Mouse (Mus musculus) lung, postnatal 36 days (tissue): ENCODE measurements around the gene Tpcn2.

Experiments used
- DNase-seq: peaks from one replicate; pipeline ENCODE4 v3.0.0; 2022; ENCODE audit warnings: mixed read lengths

Tpcn2 gene

DNA sequence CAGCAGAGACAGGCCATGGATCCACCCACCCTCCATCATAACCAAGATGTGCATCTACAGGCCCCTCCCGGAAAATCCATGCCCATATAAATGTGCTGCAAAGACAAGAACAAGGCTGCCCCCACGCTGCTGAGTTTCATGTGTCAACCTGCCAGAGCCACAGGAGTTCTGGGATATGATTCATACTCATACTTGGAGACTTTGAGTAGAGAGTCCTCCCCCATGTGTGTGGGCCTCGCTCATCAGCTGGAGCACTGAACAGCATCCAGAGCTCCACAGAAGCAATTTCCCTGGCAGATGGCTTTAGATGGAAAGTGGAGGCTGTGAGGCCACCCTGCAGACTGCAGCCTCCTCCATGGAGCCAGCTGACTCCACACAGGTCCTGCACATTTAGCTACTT, 86.8 kb downstream of the Tpcn2 start:
- DNase-seq = no peak

DNA sequence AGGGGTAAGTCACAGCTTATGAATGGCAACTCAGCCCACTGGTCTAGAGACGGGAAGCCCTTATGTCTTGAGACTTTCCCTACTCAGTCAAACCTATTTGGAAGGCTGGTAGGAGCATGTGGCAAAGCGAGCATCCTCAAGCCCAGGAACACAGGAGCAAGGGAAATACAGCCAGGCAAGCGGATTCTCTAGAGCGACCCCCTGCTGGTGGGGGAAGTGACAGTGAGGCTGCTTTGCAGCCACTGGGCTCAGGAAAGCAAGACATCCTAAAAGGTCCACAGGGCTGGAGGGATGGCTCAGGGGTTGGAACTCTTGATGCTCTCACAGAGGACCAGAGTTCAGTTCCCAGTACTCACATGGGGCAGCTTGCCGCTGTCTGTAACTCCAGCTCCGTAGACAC, 87.5 kb downstream of the Tpcn2 start:
- no peak for DNase-seq

DNA sequence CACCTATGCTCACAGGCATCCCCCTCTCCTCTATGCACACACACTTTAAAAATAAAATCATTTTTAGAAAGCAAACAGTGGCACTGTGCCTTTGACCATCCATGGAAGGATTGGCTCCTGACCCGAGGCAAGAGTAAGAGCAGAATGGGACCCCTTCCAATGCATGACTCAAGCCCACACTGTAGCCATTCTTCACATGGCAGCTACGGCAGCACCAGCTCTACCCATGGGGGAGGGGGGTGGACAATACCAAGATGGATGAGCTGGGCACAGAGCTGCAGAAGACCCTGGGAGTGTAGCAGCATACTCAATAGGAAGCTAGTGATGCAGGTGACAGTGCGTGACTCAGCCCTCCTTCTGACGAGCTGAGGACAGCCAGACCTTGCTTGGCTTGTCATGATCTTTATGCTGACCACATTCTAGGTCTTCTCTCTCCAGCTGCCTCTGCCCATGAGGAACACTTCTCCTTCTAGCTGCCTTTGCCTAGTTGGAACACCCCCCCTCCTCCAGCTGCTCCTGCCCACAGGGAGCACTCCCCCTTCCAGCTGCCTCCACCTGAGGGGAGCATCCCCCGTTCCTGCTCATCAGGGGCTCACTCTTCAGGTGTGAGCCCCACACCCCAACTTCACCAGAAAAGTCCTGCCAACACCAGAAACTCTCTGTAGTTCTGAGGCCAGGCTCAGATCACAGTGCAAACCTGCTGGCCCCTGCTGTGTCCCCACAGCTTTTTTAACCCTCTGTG, 88.5 kb downstream of the Tpcn2 start:
- peak; percentile 42 for DNase-seq

DNA sequence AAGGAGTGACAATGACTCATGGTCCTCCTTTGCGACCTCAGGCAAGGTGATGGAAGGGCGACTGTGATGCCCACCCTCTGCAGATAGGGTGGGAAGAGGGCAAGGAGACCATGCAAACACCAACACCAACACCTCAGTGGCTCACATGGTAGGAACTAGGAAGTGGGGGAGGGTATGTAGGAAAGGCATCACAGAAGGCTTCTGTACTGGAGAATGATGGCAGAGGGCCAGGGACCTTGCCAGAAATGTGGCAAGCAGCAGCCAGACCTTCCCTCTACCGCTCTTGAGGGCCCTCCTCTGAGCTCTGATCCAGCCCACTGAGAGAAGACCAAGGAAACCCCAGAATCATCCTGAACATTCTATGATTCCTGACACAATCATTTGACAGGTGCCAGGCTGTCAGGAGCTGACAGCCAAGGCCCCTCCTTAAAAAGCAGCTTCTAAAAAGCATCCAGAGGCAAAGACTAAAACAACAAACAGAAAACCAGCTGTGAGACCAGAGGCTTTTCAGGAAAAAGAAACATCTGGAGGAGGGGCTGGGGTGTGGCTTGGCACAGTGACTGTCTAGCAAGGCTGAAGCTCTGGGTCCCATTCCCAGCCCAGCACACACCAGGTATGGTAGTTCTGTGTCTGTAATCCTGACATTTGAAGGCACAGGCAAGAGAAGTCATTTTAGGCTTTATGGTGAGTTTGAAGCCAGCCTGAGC, 89.2 kb downstream of the Tpcn2 start:
- peak; percentile 73 for DNase-seq

DNA sequence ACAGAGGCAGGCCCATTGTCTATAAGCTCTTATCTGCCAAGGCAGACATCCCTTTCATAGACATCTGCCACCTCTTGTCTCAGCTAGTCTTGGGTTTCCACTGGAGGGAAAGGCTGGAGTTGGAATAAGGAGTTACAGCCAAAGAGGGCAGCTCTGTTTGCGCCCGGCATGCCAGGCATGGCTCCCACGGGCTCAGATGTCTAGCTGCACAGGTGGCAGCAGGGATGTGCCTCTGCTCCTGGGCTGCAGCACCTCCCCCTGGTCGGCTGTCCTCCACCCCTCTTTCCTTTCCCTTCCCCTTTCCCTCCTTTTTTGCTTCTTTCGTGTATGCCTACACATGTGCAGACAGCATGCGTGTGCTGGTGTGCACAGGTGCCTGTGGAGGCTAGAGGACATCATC, 91.0 kb downstream of the Tpcn2 start:
- DNase-seq = no peak

DNA sequence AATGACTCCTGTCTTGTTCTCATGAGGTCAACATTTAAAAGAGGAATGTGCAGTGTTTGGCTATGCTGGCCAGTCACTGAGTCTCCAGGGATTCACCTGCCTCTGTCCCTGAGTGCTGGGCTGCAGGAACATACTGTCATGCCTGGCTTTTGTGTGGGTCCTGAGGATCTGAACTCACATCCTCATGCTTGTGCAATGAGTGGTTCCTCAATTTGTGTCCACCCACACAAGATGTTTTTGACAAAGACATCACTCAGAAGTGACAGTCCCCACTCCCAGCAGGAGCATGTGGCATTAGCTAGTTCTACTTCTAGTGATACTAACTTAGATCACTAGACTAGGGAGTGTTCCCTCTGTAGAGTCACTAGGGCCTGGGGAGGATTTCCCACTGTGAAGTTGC, 93.3 kb downstream of the Tpcn2 start:
- DNase-seq = no peak

DNA sequence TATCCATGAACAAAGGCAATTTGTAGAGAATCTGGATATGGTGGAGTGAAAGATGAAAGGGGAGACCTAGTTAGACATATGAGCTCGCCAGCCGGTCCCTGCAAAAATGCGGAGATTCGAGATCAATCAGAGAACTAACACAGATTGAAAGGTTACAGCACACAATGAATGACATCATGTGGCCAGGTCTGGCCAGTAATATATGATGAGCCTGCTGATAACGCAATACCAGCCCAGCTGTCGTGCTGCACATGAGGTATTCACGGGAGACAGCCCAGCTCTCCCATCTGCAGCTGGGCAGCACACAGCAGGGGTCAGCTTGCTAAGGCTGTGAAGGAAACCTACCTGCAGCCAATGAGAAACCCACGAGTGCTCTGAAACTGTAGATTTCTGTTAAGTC, 94.5 kb downstream of the Tpcn2 start:
- no peak for DNase-seq

DNA sequence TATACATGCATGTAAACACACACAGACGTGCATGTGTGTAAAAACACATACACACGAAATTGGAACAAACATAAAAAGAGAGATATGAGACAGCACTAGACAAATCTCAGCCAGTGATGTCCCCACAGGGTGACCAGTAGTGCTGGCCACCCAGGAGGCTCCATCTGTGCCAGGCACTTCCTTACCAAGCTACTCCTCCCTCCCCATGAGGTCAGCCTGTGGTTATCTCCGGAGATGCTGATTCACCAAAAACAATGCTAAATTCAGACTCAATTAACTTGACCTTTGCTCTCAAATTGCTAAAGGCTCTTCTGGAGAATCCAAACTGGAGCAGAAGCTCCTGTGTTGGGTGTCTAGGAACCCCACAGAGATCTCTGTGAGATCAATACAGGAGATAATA, 96.0 kb downstream of the Tpcn2 start:
- DNase-seq = no peak

DNA sequence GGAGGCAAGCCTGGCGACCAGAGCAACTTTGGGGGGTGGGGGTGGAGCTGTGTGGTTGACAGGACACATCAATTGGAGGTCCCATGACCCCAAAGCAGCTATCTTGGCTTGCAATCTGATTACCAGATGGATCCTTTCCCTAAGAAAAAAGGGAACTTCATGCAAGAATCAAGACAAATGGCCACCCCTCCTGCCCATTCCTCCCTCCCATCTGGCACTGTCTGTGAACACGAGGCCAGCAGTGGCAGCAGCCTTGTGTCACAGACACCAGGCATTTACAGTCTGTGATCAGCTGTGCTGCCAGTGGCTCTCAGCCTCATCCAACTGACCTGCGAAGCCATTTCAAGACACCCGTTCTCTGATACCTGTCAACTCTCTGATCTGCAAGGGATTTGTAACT, 101.4 kb downstream of the Tpcn2 start:
- peak; percentile 80 for DNase-seq

DNA sequence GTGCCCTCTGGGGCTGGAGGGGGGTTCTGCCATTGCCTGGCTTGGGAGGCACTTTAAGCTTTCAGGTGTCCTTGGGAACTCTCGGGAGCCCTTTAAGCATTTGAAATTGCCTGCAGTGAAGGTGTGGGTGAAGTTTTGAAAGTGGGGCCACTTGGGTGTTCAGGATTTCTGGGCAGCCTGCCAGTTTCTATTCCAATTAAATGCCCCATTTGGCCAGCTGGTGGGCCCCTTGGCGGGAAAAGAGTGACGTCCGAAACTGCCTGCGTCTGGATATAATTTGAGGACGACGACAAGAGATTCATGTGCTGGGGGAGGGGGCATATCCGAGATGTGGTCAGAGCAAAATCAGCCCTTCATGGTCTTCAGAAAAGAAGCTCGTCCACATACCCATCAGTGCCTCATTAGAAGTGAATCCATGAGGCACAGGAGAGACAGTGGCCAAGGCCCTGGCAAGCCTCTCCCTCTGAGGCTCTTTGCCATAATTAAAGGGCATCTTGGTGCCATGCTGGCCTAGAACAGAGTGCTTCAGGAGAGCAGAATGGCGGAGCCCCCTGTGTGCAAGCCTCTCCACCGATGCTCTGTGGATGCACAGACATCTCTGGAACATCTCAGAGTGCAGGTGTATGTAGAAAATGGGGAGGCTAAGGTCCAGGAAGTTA, 102.3 kb downstream of the Tpcn2 start:
- DNase-seq = no peak

DNA sequence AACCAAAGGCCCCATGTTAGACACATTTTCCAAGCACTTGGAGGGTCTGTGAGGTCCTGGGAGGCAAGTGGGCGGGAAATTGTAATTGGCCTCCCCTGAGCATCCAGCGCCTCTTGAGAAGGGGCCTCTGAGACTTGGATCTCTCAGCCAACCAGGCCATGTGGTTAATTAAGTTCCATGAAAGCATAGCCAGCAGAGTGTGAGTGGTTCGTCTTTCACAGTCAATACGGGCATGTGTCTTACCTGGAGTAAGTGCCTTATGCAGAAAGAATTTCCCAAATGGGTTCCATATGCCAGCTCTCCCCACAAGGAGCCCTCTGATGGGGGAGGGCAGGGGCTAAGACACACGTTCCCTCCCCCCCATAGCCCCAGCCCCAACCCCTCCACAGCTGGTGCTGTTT, 104.1 kb downstream of the Tpcn2 start:
- DNase-seq = no peak

DNA sequence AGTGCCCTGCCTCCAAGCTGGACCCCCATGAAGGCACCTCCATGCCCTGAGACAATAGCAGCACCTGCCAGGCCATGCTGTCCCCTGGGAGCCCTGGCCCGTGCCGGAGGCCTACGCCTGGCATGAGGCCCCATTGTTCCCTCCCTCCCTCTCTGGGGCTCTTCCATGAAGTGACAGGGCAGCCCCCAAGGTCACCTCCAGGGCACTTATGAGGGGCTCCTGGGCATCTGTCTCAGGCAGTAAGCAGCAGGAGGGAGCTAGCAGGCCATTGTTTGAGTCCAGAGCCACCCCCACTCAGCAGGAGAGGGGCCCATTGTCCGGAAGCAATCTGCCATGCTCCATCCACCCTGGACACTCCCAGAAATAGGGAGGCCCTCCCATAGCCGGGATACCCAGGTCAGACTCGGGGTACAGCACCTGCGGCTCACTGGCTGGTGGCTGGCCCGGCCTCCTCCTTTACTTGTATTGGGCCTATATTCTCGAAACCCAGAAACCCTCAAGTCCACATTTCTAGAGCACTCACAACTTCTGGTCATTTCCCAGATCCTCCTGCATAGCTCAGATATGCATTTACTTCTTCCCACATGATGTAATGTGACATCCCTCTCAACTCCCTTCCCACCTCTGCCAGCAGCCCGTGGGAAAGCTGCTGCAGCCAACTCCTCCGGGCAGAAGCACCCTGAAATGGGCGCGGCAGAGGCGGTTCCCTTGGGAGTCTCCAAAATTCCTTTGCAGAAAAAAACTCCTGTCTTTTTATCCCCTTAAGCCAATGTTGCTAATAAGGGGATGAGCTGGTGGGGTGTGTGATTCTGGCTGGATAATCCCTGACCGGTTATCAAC, 106.8 kb downstream of the Tpcn2 start:
- no peak for DNase-seq

DNA sequence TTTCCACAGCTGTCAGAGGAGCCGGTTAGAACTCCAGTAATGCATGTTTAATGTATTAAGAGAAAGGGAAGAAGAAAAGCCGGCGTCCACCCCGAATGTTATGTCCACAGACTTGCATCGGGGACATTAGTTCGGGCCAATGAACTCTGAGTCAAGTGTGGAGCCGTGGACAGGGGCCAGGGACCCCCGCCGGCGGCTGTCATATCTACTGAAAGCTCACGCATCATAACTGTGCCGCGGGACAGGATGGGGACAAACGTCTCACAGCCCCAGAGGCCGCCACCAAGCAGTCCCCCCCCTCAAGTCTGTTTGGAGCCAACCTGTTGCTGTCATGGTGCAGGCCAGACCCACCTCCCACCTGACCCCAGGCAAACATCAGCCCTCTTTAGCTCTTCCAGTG, 110.2 kb downstream of the Tpcn2 start:
- DNase-seq = no peak

DNA sequence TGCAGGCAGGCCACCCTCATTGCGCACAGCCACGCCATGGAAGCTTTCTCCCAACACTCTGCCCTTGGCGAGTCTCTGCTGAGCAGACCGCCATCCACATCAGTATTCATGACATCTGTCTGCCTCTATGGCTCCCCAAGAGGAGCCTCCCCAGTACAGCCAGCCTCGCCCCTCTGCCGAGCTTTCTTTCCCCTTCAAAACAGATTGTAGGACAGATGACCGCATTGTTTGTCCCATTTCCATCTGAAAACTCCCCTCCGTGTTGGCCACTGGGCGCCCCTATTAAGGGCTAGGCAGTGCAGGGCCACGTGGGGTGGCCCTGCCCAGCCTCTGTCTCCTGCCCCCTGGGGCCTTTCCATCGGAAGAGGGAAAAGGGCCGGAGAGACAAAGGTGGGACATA, 110.7 kb downstream of the Tpcn2 start:
- DNase-seq = no peak

DNA sequence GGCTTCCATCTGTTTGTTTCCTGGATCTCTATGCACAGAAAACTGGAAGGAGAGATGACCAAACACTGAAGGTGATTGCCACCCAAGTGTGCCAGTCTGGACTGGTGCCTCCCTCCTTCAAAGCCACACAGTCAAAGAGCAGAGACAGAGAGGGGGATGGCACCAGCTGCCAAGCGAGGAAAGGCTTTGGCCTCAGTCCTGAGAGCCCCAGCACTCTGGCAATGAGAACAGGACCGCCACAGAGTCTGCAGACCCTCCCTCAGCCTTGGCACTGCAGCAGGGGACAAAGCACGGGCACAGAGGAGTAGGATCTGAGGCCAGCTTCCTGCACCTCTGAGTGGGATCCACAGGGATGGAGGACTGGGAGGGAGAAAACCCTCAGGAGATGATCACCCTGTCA, 114.1 kb downstream of the Tpcn2 start:
- no peak for DNase-seq

DNA sequence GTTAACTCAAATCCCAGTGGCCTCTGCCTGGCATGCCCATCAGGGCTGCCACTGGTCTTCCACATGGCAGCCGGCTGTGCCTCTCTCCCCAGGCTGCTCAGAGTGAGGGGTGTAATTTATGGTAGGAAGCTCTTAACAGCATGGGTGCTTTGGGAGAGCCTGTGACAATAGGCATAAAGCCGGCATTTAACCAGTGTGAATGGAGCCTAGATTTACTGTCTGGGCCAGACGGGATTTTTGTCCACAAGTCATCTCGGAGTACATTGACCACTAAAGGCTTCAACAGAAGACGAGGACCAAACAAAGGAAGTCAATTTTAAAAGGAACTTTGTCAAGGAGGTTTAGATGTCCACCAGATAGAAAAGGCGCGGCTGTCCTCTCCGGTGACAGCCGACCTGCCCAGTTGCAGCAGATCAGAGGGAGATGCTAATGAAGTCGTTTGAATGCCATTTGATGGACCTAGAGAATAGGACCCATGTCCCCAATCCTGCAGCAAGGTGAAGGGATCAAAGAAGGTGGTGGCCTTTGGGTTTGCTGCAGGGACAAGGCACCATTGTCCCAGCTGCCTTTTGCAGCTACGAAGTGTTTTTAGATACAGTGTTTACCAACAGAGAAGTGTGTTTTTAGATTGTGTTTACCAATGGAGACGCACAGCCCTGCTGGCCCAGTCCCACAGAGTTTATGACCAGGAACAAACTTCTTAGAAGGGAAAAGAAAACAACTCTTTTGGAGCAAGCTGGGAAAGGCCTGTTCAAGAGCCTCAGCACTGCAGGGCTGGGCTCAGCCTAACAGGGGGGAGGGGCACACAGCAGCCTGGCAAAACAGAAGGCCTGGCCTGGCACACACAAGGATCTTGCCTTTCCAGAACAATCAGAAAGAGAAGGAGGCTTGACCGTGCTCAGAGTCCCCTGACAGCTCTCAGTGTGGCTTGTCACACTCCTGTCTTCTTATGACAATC, 124.2 kb downstream of the Tpcn2 start:
- DNase-seq = peak; percentile 70

DNA sequence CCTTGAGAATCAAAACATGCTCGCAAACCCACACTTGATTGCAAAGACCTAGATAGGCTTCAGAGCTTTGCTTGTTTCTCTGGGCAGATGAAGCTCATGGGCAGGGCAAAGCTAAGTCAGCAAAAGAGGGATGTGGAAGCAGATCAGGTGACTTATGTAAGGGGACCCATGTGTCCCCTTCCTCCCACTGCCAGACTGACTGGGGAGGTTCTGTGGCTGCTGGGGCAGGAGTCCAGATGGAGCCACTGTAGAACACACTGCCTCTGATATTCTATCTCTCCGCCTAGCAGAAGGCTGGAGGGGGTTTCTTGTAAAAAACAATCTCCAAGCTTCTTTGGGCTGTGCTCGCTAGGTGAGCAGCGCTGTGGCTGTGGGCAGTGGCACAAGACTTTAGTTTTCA, 128.1 kb downstream of the Tpcn2 start:
- no peak for DNase-seq

DNA sequence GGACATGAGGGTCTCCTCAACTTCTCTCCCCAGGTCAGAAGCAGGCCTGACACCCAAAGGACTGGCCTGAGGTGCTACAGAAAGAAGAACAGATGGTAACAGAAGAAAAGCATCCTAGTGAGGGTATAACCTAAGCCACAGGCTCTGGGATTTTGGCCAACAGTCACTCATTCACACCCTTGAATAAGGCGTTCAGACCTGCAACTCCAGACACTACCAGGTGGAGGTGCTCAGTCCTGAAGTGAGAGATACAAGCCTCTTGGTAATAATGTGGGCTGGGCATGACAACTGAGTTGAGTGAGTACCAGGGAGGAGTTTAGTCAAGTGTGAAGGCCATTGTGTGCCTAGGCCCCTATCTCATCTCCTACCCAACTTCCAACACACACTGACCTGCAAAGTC, 129.7 kb downstream of the Tpcn2 start:
- no peak for DNase-seq

DNA sequence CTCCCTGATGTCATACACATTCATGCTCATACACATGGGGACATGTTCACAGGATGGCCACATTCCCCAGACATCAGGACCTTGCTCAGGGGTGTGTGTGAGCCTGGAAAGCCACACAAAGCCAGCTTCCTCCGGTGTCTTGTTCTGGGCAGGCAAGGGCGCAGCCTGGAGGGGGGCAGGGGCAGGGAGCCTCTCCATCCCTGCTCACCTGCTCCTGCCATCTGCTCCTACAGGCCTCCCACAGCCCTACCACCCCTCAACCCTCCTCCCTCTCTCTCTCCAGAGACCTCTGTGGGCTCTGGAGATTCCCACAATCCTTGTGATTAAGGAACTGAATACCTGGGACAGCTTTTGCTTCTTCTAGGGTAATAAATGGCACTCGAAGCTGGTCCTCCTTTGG, 132.0 kb downstream of the Tpcn2 start:
- no peak for DNase-seq

DNA sequence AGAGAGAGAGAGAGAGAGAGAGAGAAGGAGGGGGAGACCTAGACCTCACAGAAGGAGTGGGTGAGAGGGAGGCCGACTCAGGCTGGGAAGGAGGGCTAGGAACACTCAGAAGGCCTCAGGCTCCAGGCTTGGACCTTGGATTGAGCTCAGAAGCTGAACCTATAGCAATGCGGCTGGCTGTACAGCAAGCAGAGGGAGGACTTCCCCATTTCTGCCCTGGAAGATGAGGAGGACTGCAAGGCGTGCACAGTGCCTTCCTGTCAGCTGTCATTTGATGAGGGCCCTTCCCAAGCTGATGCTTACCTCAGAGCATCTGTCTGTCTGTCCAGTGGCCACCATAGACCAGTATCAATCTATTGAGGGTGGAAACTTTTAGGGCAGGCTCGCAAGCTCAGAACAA, 134.9 kb downstream of the Tpcn2 start:
- no peak for DNase-seq

DNA sequence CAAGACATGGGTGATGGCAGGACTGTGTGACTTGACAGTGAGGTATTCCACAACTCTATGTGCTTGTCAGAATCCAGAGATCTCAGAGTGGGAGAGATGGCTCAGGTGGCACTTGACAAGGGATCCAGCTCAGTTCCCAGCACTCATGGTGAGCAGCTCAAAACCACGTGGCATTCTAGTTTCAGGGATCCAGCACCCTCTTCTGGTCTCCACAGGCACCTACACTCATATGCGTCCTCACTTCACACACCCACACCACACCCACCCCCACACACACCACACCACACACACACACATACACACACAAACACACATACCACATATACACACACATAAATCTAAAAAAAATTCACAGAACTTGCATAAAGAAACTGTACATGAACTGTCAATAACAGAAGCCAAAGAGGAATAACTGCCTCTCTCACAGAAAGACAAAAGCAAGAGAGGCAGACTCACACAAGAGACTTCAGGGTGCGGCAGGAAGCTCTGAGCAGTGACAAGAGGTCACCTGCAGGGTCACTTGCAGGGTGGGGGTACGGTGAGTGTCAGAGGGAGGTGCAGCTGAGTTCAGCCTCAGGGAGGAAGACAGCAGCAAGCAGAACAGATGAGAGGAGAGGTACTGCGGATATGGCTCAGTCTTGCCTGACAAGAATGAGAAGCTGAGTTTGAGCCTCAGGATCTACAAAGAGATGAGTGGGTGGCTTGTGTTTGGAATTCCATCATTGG, 135.7 kb downstream of the Tpcn2 start:
- DNase-seq = no peak
